Mouse (Mus musculus) CD4-positive helper T cell, adult 2 months (primary cell): ENCODE data around the gene Olfr412.

Source experiments
- DNase-seq: peaks from one replicate; pipeline ENCODE4 v3.0.0-alpha.2; 2012; ENCODE audit warnings: low read depth, missing footprints, low spot score

Gene Olfr412

DNA sequence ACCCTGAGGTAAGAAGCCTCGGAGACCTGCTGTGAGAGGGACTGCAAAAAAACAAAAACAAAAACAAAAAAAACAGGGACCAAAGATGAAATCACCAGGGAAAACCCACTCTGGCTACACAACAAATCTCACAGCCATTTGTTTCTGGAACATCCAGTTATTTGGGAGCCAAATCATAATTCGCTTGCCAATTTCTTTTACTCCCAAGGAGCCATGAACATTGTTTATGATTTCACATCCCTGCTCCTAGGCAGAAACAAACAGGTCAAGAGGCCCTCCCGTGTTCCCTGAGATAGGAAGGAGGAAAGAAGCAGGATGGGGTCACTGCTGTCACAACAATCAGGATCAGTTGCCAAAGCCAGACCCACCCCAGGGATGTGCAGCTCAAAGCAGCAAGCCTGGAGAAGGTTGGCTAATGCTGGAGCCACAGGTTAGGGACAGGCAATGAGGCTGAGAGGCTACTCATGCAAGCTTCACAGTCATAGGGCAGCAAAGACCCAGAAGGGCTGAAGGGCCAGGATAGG, 51.6 kb downstream of the Olfr412 start:
- no peak for DNase-seq

DNA sequence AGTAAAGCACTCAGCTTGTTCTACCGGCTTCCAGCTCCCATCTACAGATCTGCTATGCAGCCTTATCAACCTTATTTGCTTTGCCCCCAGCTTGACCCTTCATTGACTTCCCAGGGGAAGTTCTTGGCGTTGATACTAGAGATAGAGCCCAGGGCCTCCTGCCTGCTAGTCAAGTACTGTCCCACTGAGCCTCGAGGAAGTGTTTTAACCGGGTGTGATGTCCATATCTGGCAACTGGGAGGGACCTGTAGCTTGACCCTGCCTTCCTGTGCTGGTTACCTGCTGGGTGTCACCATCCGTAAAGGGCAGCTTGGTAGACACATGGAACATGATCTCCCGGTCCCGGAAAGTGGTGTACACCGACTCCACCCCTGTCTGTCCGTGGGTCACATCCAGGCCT, 52.2 kb downstream of the Olfr412 start:
- DNase-seq = no peak

DNA sequence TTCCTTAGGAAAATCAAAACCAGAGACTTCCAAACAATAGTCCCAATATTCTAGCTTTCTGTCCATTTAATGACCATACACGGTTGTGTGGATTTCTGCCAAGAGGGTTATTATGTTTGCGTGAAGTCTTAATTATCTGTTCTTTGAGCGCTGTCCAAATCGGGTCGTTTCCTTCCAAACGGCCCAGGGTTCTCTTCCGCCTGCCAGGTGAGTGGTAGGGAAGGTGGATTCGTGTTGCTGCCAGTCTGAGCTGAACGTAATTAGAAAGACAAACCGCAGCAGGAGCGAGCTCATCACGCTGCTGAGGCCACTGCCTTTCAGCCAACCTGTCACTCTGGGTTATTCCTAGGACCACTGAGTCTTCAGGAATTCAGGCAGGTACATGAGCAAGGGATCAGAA, 53.9 kb downstream of the Olfr412 start:
- DNase-seq = no peak
